Mouse (Mus musculus) erythroblast, embryonic 14.5 days (primary cell): ENCODE results near the gene Cyp3a44. TPM values are rescaled to one million over a fixed set of nuclear protein-coding genes. Genes with fewer than 3 reads are reported as not detected.
"Not testable (repeated sequence)": the region's sequence is repeated elsewhere in the genome, so short reads cannot be mapped to it uniquely, and the experiment has no call there.

ENCODE experiments used
- H3K27me3 ChIP-seq: 2 replicates; pipeline ENCODE4 v1.6.1; 2012; ENCODE audit warnings: inconsistent platforms; ENCODE audit not compliant: control insufficient read depth
- H3K36me3 ChIP-seq: 2 replicates; pipeline ENCODE4 v1.6.1; 2012; ENCODE audit warnings: mild to moderate bottlenecking, inconsistent platforms; ENCODE audit not compliant: control insufficient read depth
- H3K4me1 ChIP-seq: 2 replicates; pipeline ENCODE4 v1.6.1; 2012; ENCODE audit warnings: inconsistent platforms; ENCODE audit not compliant: control insufficient read depth
- H3K4me3 ChIP-seq: replicated peaks from 2 replicates; pipeline ENCODE3; 2012; ENCODE audit warnings: moderate library complexity, mild to moderate bottlenecking, inconsistent platforms
- H3K9me3 ChIP-seq: 2 replicates; pipeline ENCODE4 v1.6.1; 2012; ENCODE audit warnings: low read length, inconsistent platforms, mixed read lengths; ENCODE audit not compliant: control insufficient read depth
- polyA plus RNA-seq: library from polyadenylated mRNA; stranded (reverse); fragments of >175 nt; gene quantifications from 2 replicates; pipeline ENCODE4 v1.2.3, GENCODE M21; 2012

The Cyp3a44 gene
- polyA plus RNA-seq, result not detected in 2 replicates

GRCm38 (mm10) chr5:145805796-145806195, at the start of gene Cyp3a44:
Gene Cyp3a44, minus strand, starts transcription at chr5:145805874.
- H3K9me3 ChIP-seq, result peaks cover 19% of the 10 kb centered on the region
- not testable (repeated sequence) for H3K36me3 ChIP-seq

GRCm38 (mm10) chr5:145800229-145800628, 5.4 kb downstream of the Cyp3a44 start:
- H3K36me3 ChIP-seq, H3K4me3 ChIP-seq: not testable (repeated sequence)

More at GRCm38 (mm10) chr5:145805796-145806195, at the start of gene Cyp3a44:
- H3K4me1 ChIP-seq, H3K4me3 ChIP-seq, H3K27me3 ChIP-seq: not testable (repeated sequence)

GRCm38 (mm10) chr5:145793232-145793631, 12.4 kb downstream of the Cyp3a44 start:
- not testable (repeated sequence) for H3K27me3 ChIP-seq, H3K36me3 ChIP-seq, H3K4me3 ChIP-seq, H3K4me1 ChIP-seq
- peaks cover 12% of the 10 kb centered on the region for H3K9me3 ChIP-seq

More at GRCm38 (mm10) chr5:145800229-145800628, 5.4 kb downstream of the Cyp3a44 start:
- not testable (repeated sequence) for H3K4me1 ChIP-seq, H3K27me3 ChIP-seq
- peaks cover 13% of the 10 kb centered on the region for H3K9me3 ChIP-seq

GRCm38 (mm10) chr5:145737512-145737911, 68.2 kb downstream of the Cyp3a44 start:
- H3K4me1 ChIP-seq, H3K36me3 ChIP-seq, H3K27me3 ChIP-seq, H3K4me3 ChIP-seq: not testable (repeated sequence)
- peaks cover 12% of the 10 kb centered on the region for H3K9me3 ChIP-seq

Other genes starting within 250 kb of the Cyp3a44 start
- gene Cyp3a41b, start 221.1 kb downstream of the Cyp3a44 start, polyA plus RNA-seq, result not detected in 2 replicates
- gene Cyp3a41a, start 85.7 kb downstream of the Cyp3a44 start, polyA plus RNA-seq, result not detected in 2 replicates
- gene Cyp3a11, start 74.1 kb upstream of the Cyp3a44 start, polyA plus RNA-seq, result not detected in 2 replicates
- 0.02 TPM in 1 of 2 replicates, not detected in the other for gene Cyp3a25, start 203.7 kb upstream of the Cyp3a44 start, polyA plus RNA-seq